Comparison of ENCODE assay signal across 8 mouse cellular contexts in genomic region chr13:110557930-110558727, GRCm38 (mm10).
DNase-seq lines count a peak whose midpoint lies in the region; ATAC-seq lines count a peak whose summit lies in the region.

No protein-coding gene starts in this region.

- peak overlapping the region; percentile 34 for H3K4me2 ChIP-seq in limb, embryonic 13.5 days (replicated peaks)

- no peaks in the 10 kb centered on the region for H3K27me3 ChIP-seq in limb, embryonic 13.5 days

- 66% methylated on average over 28 of the region's 28 CpGs for WGBS in limb, embryonic 13.5 days

- no peak overlapping the region for H3K4me3 ChIP-seq in limb, embryonic 13.5 days

- H3K9ac ChIP-seq in limb, embryonic 13.5 days: no peak overlapping the region

- peaks cover 10% of the 10 kb centered on the region; the same call in 1 of the 2 replicates for H3K4me1 ChIP-seq in limb, embryonic 13.5 days

- peak; percentile 35 for ATAC-seq in frontal cortex, adult (ENCODE audit: low TSS enrichment)
- peak; percentile 36; the same call in 1 of the 2 replicates for ATAC-seq in limb, embryonic 13.5 days (ENCODE audit: low FRiP score, low read depth)
- ATAC-seq in erythroblast, adult 5-6 weeks (replicated peaks; ENCODE audit: low FRiP score, poor library complexity, severe bottlenecking): no peak

- peak; percentile 57 for DNase-seq in left cerebral cortex, adult 11 months (ENCODE audit: low spot score)
- DNase-seq in left cerebral cortex, postnatal 4 days: no peak
- peak; percentile 20 for DNase-seq in induced T-regulatory cell, adult 2 months (ENCODE audit: low read depth)
- DNase-seq in right cerebral cortex, postnatal 25 days: peak; percentile 65
- DNase-seq in retina, postnatal 1 day: no peak

- intact Hi-C loops in left cerebral cortex, postnatal 4 days (cut with DNase I): no loop called here

- no peaks in the 10 kb centered on the region for H3K9me3 ChIP-seq in limb, embryonic 13.5 days

- no peak overlapping the region; the same call in 1 of the 2 replicates for H3K27ac ChIP-seq in limb, embryonic 13.5 days

- H3K36me3 ChIP-seq in limb, embryonic 13.5 days: no peaks in the 10 kb centered on the region

Comparison
In these comparisons a context has a peak if more than half of its experiments do, and no peak if none do; other contexts are left out.
1. DNase-seq: peak in left cerebral cortex, adult 11 months (single experiment), induced T-regulatory cell, adult 2 months (single experiment) and right cerebral cortex, postnatal 25 days (single experiment); none in left cerebral cortex, postnatal 4 days (single experiment) and retina, postnatal 1 day (single experiment).